In the genomic region with DNA sequence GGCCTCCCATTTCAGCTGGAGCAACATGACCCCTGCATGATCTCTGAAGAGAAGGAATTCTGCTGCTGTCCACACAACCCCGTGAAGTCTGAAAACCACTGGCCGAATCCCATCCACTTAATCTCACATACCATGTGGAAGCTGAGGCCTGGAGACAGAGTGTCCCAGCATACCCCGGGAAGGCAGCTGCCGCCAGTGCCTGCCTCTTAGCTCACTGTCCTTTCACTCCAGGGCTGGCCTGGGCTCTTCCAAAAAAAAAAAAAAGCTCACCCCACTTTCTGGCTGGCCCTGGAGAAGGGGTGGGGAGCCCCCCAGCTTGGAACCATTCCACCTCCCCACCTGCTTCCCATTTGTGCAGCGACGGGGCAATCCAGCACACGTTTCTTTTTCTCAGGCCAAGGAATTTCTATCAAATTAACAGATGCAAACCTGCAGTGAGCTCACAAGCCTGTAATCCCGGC, we compare ENCODE assay signal across 10 mouse cellular contexts. TPM values are rescaled to one million over a fixed set of nuclear protein-coding genes. Genes with fewer than 3 reads are reported as not detected.
A peak's percentile ranks its signal among the peaks of the same experiment; 100 is the strongest.
DNase-seq lines count a peak whose midpoint lies in the region; ATAC-seq lines count a peak whose summit lies in the region.
"Had no signal": no experiment of that assay in that cellular context is flagged by ENCODE, and none has a peak within 500 bp of the region (broad histone marks: within the 10 kb centered on the region; RNA-seq: fewer than 3 reads in every experiment).

No protein-coding gene starts in this region.

- 59% methylated on average over 8 of the region's 8 CpGs for WGBS in hindbrain, embryonic 10.5 days
- WGBS in hindbrain, embryonic 14.5 days, result 50% methylated on average over 8 of the region's 8 CpGs
- WGBS in midbrain, embryonic 13.5 days, result 52% methylated on average over 8 of the region's 8 CpGs
- WGBS in midbrain, embryonic 15.5 days, result 57% methylated on average over 8 of the region's 8 CpGs
- WGBS in intestine, embryonic 16.5 days, result 37% methylated on average over 8 of the region's 8 CpGs

- 0 out of 2 replicates have a peak, but pooled peaks cover 2% of the 10 kb centered on the region for H3K9me3 ChIP-seq in hindbrain, embryonic 10.5 days
- H3K9me3 ChIP-seq in hindbrain, embryonic 14.5 days (ENCODE audit: control insufficient read depth, low read length), result no peaks in the 10 kb centered on the region
- no peaks in the 10 kb centered on the region for H3K9me3 ChIP-seq in midbrain, embryonic 13.5 days
- no peaks in the 10 kb centered on the region for H3K9me3 ChIP-seq in midbrain, embryonic 15.5 days
- no peaks in the 10 kb centered on the region for H3K9me3 ChIP-seq in intestine, embryonic 16.5 days (ENCODE audit: control insufficient read depth, low read length)
- H3K9me3 ChIP-seq: midbrain, embryonic 12.5 days had no signal

- peaks cover 56% of the 10 kb centered on the region for H3K4me1 ChIP-seq in hindbrain, embryonic 10.5 days (replicated peaks)
- H3K4me1 ChIP-seq in hindbrain, embryonic 14.5 days (replicated peaks; ENCODE audit: control insufficient read depth, insufficient read depth, low read length), result peaks cover 2% of the 10 kb centered on the region
- H3K4me1 ChIP-seq in midbrain, embryonic 13.5 days (replicated peaks), result peaks cover 4% of the 10 kb centered on the region
- H3K4me1 ChIP-seq in midbrain, embryonic 15.5 days, result peaks cover 1% of the 10 kb centered on the region
- H3K4me1 ChIP-seq in intestine, embryonic 16.5 days (ENCODE audit: control insufficient read depth, insufficient read depth, low read length), result peaks cover 2% of the 10 kb centered on the region; the same call in 1 of the 2 replicates

- H3K9ac ChIP-seq in hindbrain, embryonic 14.5 days, result no peak overlapping the region
- no peak overlapping the region for H3K9ac ChIP-seq in midbrain, embryonic 13.5 days (replicated peaks)
- H3K9ac ChIP-seq in midbrain, embryonic 15.5 days, result no peak overlapping the region
- no peak overlapping the region for H3K9ac ChIP-seq in intestine, embryonic 16.5 days (ENCODE audit: low read depth, low read length)
- H3K9ac ChIP-seq: midbrain, embryonic 12.5 days had no signal

- H3K4me2 ChIP-seq in hindbrain, embryonic 14.5 days (replicated peaks), result no peak overlapping the region
- no peak overlapping the region for H3K4me2 ChIP-seq in midbrain, embryonic 13.5 days (replicated peaks)
- H3K4me2 ChIP-seq in midbrain, embryonic 15.5 days, result no peak overlapping the region
- H3K4me2 ChIP-seq in intestine, embryonic 16.5 days (ENCODE audit: low read depth, low read length), result no peak overlapping the region
- H3K4me2 ChIP-seq: midbrain, embryonic 12.5 days had no signal

- H3K36me3 ChIP-seq in hindbrain, embryonic 10.5 days, result peaks cover 82% of the 10 kb centered on the region
- H3K36me3 ChIP-seq in hindbrain, embryonic 14.5 days (replicated peaks; ENCODE audit: control insufficient read depth, insufficient read depth), result no peaks in the 10 kb centered on the region
- H3K36me3 ChIP-seq in midbrain, embryonic 13.5 days, result no peaks in the 10 kb centered on the region
- H3K36me3 ChIP-seq in midbrain, embryonic 15.5 days (replicated peaks), result no peaks in the 10 kb centered on the region
- no peaks in the 10 kb centered on the region for H3K36me3 ChIP-seq in intestine, embryonic 16.5 days (ENCODE audit: control insufficient read depth, insufficient read depth, low read length)

- peak overlapping the region; percentile 9; the same call in 1 of the 2 replicates for H3K27ac ChIP-seq in hindbrain, embryonic 10.5 days
- H3K27ac ChIP-seq in hindbrain, embryonic 14.5 days, result no peak overlapping the region
- 0 out of 2 replicates have a peak overlapping the region, but pooled peaks have one; percentile 30 for H3K27ac ChIP-seq in midbrain, embryonic 13.5 days
- no peak overlapping the region for H3K27ac ChIP-seq in midbrain, embryonic 15.5 days
- H3K27ac ChIP-seq in intestine, embryonic 16.5 days (ENCODE audit: low read length), result peak overlapping the region; percentile 20; the same call in 1 of the 2 replicates
- H3K27ac ChIP-seq: midbrain, embryonic 12.5 days had no signal

- no peak for DNase-seq in hindbrain, embryonic 10.5 days (ENCODE audit: low spot score)
- no peak for DNase-seq in hindbrain, embryonic 14.5 days (ENCODE audit: low spot score)
- no peak for DNase-seq in adrenal gland, postnatal 10 days
- DNase-seq in spleen, postnatal 10 days (ENCODE audit: low spot score in 2 of 2), result no peak
- DNase-seq: cerebellum, adult 11 months had no signal

- ATAC-seq in hindbrain, embryonic 14.5 days (ENCODE audit: low FRiP score), result no peak
- no peak for ATAC-seq in midbrain, embryonic 13.5 days
- ATAC-seq in midbrain, embryonic 15.5 days (replicated peaks), result no peak
- ATAC-seq in intestine, embryonic 16.5 days, result peak; percentile 39; the same call in 1 of the 2 replicates
- no peak for ATAC-seq in inflammation-experienced regulatory T-cells, adult 6 months

- no peak overlapping the region for H3K4me3 ChIP-seq in hindbrain, embryonic 10.5 days
- H3K4me3 ChIP-seq in hindbrain, embryonic 14.5 days (replicated peaks; ENCODE audit: low read length), result no peak overlapping the region
- no peak overlapping the region for H3K4me3 ChIP-seq in midbrain, embryonic 13.5 days (replicated peaks)
- no peak overlapping the region for H3K4me3 ChIP-seq in midbrain, embryonic 15.5 days
- H3K4me3 ChIP-seq in intestine, embryonic 16.5 days (ENCODE audit: low read length), result no peak overlapping the region
- H3K4me3 ChIP-seq: midbrain, embryonic 12.5 days had no signal

- H3K27me3 ChIP-seq in hindbrain, embryonic 10.5 days (ENCODE audit: insufficient read depth, poor library complexity, severe bottlenecking), result no peaks in the 10 kb centered on the region
- H3K27me3 ChIP-seq in hindbrain, embryonic 14.5 days (ENCODE audit: control insufficient read depth, insufficient read depth, low read length), result no peaks in the 10 kb centered on the region
- 0 out of 2 replicates have a peak, but pooled peaks cover 5% of the 10 kb centered on the region for H3K27me3 ChIP-seq in midbrain, embryonic 13.5 days
- no peaks in the 10 kb centered on the region for H3K27me3 ChIP-seq in midbrain, embryonic 15.5 days (replicated peaks)
- no peaks in the 10 kb centered on the region for H3K27me3 ChIP-seq in intestine, embryonic 16.5 days (replicated peaks; ENCODE audit: control insufficient read depth, insufficient read depth, low read length)

RNA-seq across cellular contexts. Expression of a gene that starts 32.9 kb away (rescaled TPM):
- 62.6 and 70.5 TPM in 2 replicates for polyA plus RNA-seq in hindbrain, embryonic 10.5 days (2016; fragmentation: Nextera tagmentation; extraction: Ambion mirVana)
- 10.4 and 12.7 TPM in 2 replicates for polyA plus RNA-seq in hindbrain, embryonic 14.5 days (2014; fragmentation: Nextera tagmentation; extraction: Ambion mirVana)
- 15.5 and 16.7 TPM in 2 replicates for polyA plus RNA-seq in midbrain, embryonic 13.5 days (2015; fragmentation: Nextera tagmentation; extraction: Ambion mirVana)
- polyA plus RNA-seq in midbrain, embryonic 15.5 days (2015; fragmentation: Nextera tagmentation; extraction: Ambion mirVana), result 13.4 and 14.8 TPM in 2 replicates
- 3.6 and 4.1 TPM in 2 replicates for polyA plus RNA-seq in intestine, embryonic 16.5 days (2015; fragmentation: Nextera tagmentation; extraction: Ambion mirVana)
- polyA plus RNA-seq in inflammation-experienced regulatory T-cells, adult 6 months (2017; shearing (Covaris generic)), result not detected
- 1 to 10 TPM; 5.5 to 9.4 TPM for total RNA-seq in adrenal gland, postnatal 10 days (2021)

Comparison
In these comparisons a context has a peak if more than half of its experiments do, and no peak if none do; other contexts are left out.
1. H3K27ac ChIP-seq: peak in hindbrain, embryonic 10.5 days (single experiment), midbrain, embryonic 13.5 days (single experiment) and intestine, embryonic 16.5 days (single experiment); none in hindbrain, embryonic 14.5 days (single experiment) and midbrain, embryonic 15.5 days (single experiment).